Mouse (Mus musculus) cerebellum, postnatal 25 days (tissue): ENCODE results near the gene Ppp4c.
A peak's percentile ranks its signal among the peaks of the same experiment; 100 is the strongest.

Source experiments
- DNase-seq, 2 experiments: peaks; one replicate each; pipeline ENCODE4 v3.0.0; 2021; ENCODE audit warnings: mixed read lengths in 2 of 2

The Ppp4c gene

GRCm38 (mm10) chr7:126791851-126792720, at the start of gene Ppp4c:
Gene Ppp4c, minus strand, starts transcription at chr7:126792496.
- DNase-seq, result peak; percentile 96 to 98

GRCm38 (mm10) chr7:126833294-126833693, 41.0 kb upstream of the Ppp4c start:
- DNase-seq, result no peak

- DNase-seq, result peak; percentile 89 to 92
These were observed 39.8 kb upstream of the Ppp4c start for GRCm38 (mm10) chr7:126832036-126832598.

GRCm38 (mm10) chr7:126831539-126831938, 39.2 kb upstream of the Ppp4c start, which contains the start of gene 4930451I11Rik:
Gene 4930451I11Rik, minus strand, starts transcription at chr7:126831639.
- no peak for DNase-seq

GRCm38 (mm10) chr7:126825952-126826351, 33.7 kb upstream of the Ppp4c start:
- no peak for DNase-seq

GRCm38 (mm10) chr7:126825403-126825802, 33.1 kb upstream of the Ppp4c start:
- peak in 1 of 2 experiments; percentile 40 for DNase-seq

GRCm38 (mm10) chr7:126823940-126824339, 31.6 kb upstream of the Ppp4c start:
- peak; percentile 53 for DNase-seq

- DNase-seq, result peak; percentile 76 to 82
These were observed 31.0 kb upstream of the Ppp4c start for GRCm38 (mm10) chr7:126823202-126823711.

- peak; percentile 69 to 74 for DNase-seq
These were observed 30.4 kb upstream of the Ppp4c start for GRCm38 (mm10) chr7:126822741-126823140.

- peak; percentile 93 to 94 for DNase-seq
These were observed 29.7 kb upstream of the Ppp4c start for GRCm38 (mm10) chr7:126821835-126822511.

- DNase-seq, result no peak
These were observed 26.5 kb upstream of the Ppp4c start for GRCm38 (mm10) chr7:126818818-126819217.

GRCm38 (mm10) chr7:126817595-126817994, 25.3 kb upstream of the Ppp4c start:
- no peak for DNase-seq

GRCm38 (mm10) chr7:126816494-126816893, 24.2 kb upstream of the Ppp4c start:
- no peak for DNase-seq

GRCm38 (mm10) chr7:126815726-126816222, 23.5 kb upstream of the Ppp4c start:
- DNase-seq, result no peak

GRCm38 (mm10) chr7:126809723-126810369, 17.6 kb upstream of the Ppp4c start:
- no peak for DNase-seq

GRCm38 (mm10) chr7:126808703-126809455, 16.6 kb upstream of the Ppp4c start:
- DNase-seq, result peak; percentile 95

- DNase-seq, result no peak
These were observed 15.1 kb upstream of the Ppp4c start for GRCm38 (mm10) chr7:126807405-126807804.

GRCm38 (mm10) chr7:126806956-126807355, 14.7 kb upstream of the Ppp4c start:
- DNase-seq, result no peak

GRCm38 (mm10) chr7:126803751-126804150, 11.5 kb upstream of the Ppp4c start:
- DNase-seq, result no peak

GRCm38 (mm10) chr7:126803181-126803580, 10.9 kb upstream of the Ppp4c start:
- no peak for DNase-seq

GRCm38 (mm10) chr7:126802134-126802889, 10.0 kb upstream of the Ppp4c start:
- no peak for DNase-seq
